Comparison of ENCODE assay signal across 19 mouse cellular contexts in genomic region chr12:111149495-111150235, GRCm38 (mm10). TPM values are rescaled to one million over a fixed set of nuclear protein-coding genes. Genes with fewer than 3 reads are reported as not detected.
DNase-seq lines count a peak whose midpoint lies in the region; ATAC-seq and TF ChIP-seq lines count a peak whose summit lies in the region.
"Had no signal": no experiment of that assay in that cellular context is flagged by ENCODE, and none has a peak within 500 bp of the region (broad histone marks: within the 10 kb centered on the region; RNA-seq: fewer than 3 reads in every experiment).

No protein-coding gene starts in this region.

- no peak overlapping the region for H3K4me3 ChIP-seq in kidney, embryonic 16.5 days (ENCODE audit: low read length)
- H3K4me3 ChIP-seq in liver, embryonic 12.5 days: no peak overlapping the region
- H3K4me3 ChIP-seq in layer of hippocampus, adult 2 months: no peak overlapping the region
- H3K4me3 ChIP-seq: erythroblast, embryonic 14.5 days; forebrain, embryonic 15.5 days; hindbrain, embryonic 10.5 days had no signal

- H3K4me1 ChIP-seq in kidney, embryonic 16.5 days (ENCODE audit: insufficient read depth, low read length): peaks cover 19% of the 10 kb centered on the region
- peaks cover 54% of the 10 kb centered on the region for H3K4me1 ChIP-seq in liver, embryonic 12.5 days

- 0 out of 2 replicates have a peak overlapping the region, but pooled peaks have one; percentile 18 for H3K4me2 ChIP-seq in kidney, embryonic 16.5 days (replicated peaks; ENCODE audit: low read depth, low read length)
- peak overlapping the region; percentile 41 for H3K4me2 ChIP-seq in liver, embryonic 12.5 days
- H3K4me2 ChIP-seq: forebrain, embryonic 15.5 days had no signal

- H3K27me3 ChIP-seq in kidney, embryonic 16.5 days (ENCODE audit: insufficient read depth, low read length): 0 out of 2 replicates have a peak, but pooled peaks cover 3% of the 10 kb centered on the region
- peaks cover 10% of the 10 kb centered on the region; the same call in 1 of the 2 replicates for H3K27me3 ChIP-seq in liver, embryonic 12.5 days (replicated peaks)
- H3K27me3 ChIP-seq: forebrain, embryonic 15.5 days had no signal

- ATAC-seq in kidney, embryonic 16.5 days (ENCODE audit: low FRiP score, low TSS enrichment): no peak
- peak; percentile 52 for ATAC-seq in common myeloid progenitor, adult 5-6 weeks (replicated peaks; ENCODE audit: low read depth, poor library complexity, severe bottlenecking)
- ATAC-seq in liver, embryonic 12.5 days: no peak
- peak; percentile 39 for ATAC-seq in neutrophil, adult 5-6 weeks (ENCODE audit: extremely low read depth, insufficient number of reproducible peaks, low FRiP score, poor library complexity, severe bottlenecking)
- ATAC-seq: forebrain, embryonic 15.5 days had no signal

- no peak overlapping the region for H3K27ac ChIP-seq in kidney, embryonic 16.5 days (ENCODE audit: low read length)
- H3K27ac ChIP-seq in liver, embryonic 12.5 days: no peak overlapping the region
- H3K27ac ChIP-seq in layer of hippocampus, adult 2 months: no peak overlapping the region
- H3K27ac ChIP-seq: forebrain, embryonic 15.5 days; hindbrain, embryonic 10.5 days; macrophage had no signal

- no peak for TF ChIP-seq CTCF in layer of hippocampus, adult 2 months (conservative IDR thresholded peaks at IDR 0.05)

- WGBS in kidney, embryonic 16.5 days: 56% methylated on average over 17 of the region's 17 CpGs
- WGBS in liver, embryonic 12.5 days (ENCODE audit: insufficient replicate concordance): 43% methylated on average over 17 of the region's 17 CpGs

- H3K9ac ChIP-seq in kidney, embryonic 16.5 days (replicated peaks; ENCODE audit: low read length): 0 out of 2 replicates have a peak overlapping the region, but pooled peaks have one; percentile 16
- H3K9ac ChIP-seq in liver, embryonic 12.5 days: no peak overlapping the region
- H3K9ac ChIP-seq: forebrain, embryonic 15.5 days had no signal

- no peak for DNase-seq in kidney, postnatal 10 days
- no peak for DNase-seq in layer of hippocampus, adult 2 months (ENCODE audit: low spot score in 2 of 2)
- DNase-seq in right cerebral cortex, adult 2 months (ENCODE audit: low spot score in 2 of 2): no peak
- DNase-seq: left cerebral cortex, postnatal 4 days; lung, adult 2 months; midbrain, embryonic 14.5 days had no signal

- H3K36me3 ChIP-seq in kidney, embryonic 16.5 days (ENCODE audit: insufficient read depth, low read length): no peaks in the 10 kb centered on the region
- H3K36me3 ChIP-seq in liver, embryonic 12.5 days: no peaks in the 10 kb centered on the region
- H3K36me3 ChIP-seq: forebrain, embryonic 15.5 days; hindbrain, embryonic 10.5 days had no signal

- H3K9me3 ChIP-seq in kidney, embryonic 16.5 days (ENCODE audit: low read length): no peaks in the 10 kb centered on the region
- no peaks in the 10 kb centered on the region for H3K9me3 ChIP-seq in liver, embryonic 12.5 days (replicated peaks)
- H3K9me3 ChIP-seq: forebrain, embryonic 15.5 days; hindbrain, embryonic 10.5 days had no signal

RNA-seq across cellular contexts. Expression of gene Traf3, which starts 16.5 kb away (rescaled TPM):
- polyA plus RNA-seq in kidney, embryonic 16.5 days (2015; fragmentation: Nextera tagmentation; extraction: Ambion mirVana): 8.9 and 10.6 TPM in 2 replicates
- total RNA-seq in common myeloid progenitor, adult 5-6 weeks (2017): 11.6 and 15.7 TPM in 2 replicates
- 5.6 and 6.2 TPM in 2 replicates for polyA plus RNA-seq in liver, embryonic 12.5 days (2016; fragmentation: Nextera tagmentation; extraction: Ambion mirVana)
- 58.0 TPM in 2 replicates for total RNA-seq in neutrophil, adult 5-6 weeks (2017)
- 10 to 100 TPM; 58.2 to 64.1 TPM for total RNA-seq in layer of hippocampus, adult 2 months (2021)

RNA-seq across cellular contexts. Expression of gene 4930595D18Rik, which starts 34.6 kb away (rescaled TPM):
- not detected in 2 replicates for polyA plus RNA-seq in kidney, embryonic 16.5 days (2015; fragmentation: Nextera tagmentation; extraction: Ambion mirVana)
- 0.32 TPM in 1 of 2 replicates, not detected in the other for total RNA-seq in common myeloid progenitor, adult 5-6 weeks (2017)
- not detected in 2 replicates for polyA plus RNA-seq in liver, embryonic 12.5 days (2016; fragmentation: Nextera tagmentation; extraction: Ambion mirVana)
- 0.98 TPM in 1 of 2 replicates, not detected in the other for total RNA-seq in neutrophil, adult 5-6 weeks (2017)
- not detected for total RNA-seq in layer of hippocampus, adult 2 months (2021)
- total RNA-seq: layer of hippocampus, adult 18-20 months; left cerebral cortex, postnatal 4 days had no signal
- polyA plus RNA-seq: C2C12; embryonic facial prominence, embryonic 11.5 days; erythroblast, embryonic 14.5 days; forebrain, embryonic 15.5 days; heart, embryonic 14.5 days; hindbrain, embryonic 10.5 days; kidney, embryonic 14.5 days; lung, adult 2 months; macrophage; midbrain, embryonic 14.5 days had no signal

Comparison
In these comparisons a context has a peak if more than half of its experiments do, and no peak if none do; other contexts are left out.
1. ATAC-seq: peak in common myeloid progenitor, adult 5-6 weeks (single experiment) and neutrophil, adult 5-6 weeks (single experiment); none in kidney, embryonic 16.5 days (single experiment) and liver, embryonic 12.5 days (single experiment).